Mouse (Mus musculus) testis, postnatal 14 days (tissue): Measurements from ENCODE around the gene Dgki.

Experiments used
- DNase-seq: peaks from one replicate; pipeline ENCODE4 v3.0.0; 2021; ENCODE audit warnings: low spot score

The Dgki gene

DNA sequence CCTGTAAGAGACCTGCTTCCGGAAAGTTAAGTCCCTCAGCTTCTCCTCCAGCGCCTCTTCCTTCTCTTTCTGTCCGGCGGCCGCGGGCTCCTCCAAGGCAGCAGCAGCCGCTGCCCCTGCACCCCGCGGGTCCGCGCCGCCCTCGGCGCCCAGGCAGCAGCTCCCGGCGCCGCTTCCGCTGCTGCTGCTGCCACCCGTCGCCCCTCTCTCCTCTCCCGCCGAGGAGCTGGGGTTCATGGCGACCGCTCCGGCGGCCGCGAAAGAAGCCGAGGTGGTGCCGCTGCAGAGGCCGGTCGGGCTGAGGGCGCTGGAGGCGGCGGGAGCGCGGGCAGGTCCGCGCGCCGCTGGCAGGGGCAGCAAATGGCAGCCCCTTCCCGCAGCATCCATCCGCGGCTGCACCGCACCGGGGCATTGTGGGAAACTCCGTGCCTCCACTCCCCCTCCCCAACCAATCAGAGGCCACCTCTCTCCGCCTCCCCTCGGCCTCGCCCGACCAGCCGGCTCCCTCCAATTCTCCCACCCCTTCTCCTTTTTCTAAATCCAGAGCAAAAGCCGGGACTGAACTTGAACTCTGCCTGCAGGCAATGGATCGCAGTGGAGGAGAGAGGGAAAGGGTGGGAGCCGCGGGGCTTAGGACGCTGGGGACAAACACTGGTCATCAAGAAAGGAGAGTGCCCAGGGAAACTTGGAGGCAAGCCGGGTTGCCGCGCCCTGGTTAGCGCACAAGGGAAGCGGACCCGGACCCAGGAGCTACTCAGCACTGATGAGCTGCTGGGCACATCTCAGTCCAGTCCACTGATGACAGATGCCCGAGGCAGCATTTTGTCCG is at the start of gene Dgki:
Gene Dgki (minus strand): TSS at position 623 of the 829 bp plus-strand sequence.
- DNase-seq = peak; percentile 62

- no peak for DNase-seq
These were observed 47.6 kb upstream of the Dgki start for GRCm38 (mm10) chr6:37347606-37348005.

DNA sequence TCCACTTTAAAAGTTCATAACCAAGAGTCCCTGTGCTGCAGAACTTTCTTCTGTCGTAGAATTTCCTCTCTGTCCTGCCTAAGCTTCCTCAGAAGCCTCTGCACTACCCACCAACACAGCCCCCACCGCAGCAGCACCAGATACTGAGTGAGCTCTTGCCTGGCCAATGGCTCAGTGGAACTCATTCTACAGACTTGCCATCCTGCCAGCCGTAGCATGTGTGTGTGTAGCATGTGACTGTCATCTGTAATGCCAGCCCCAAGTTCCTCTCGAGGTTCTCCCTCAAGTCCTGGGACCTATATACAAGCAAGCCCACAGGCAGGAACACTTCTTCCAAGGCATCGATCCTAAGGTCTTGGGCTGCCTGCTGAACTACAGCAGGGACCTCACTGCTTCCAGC is 38.1 kb upstream of the Dgki start:
- DNase-seq = no peak

GRCm38 (mm10) chr6:37336831-37337260 is 36.9 kb upstream of the Dgki start:
- DNase-seq = no peak

GRCm38 (mm10) chr6:37336381-37336780 is 36.4 kb upstream of the Dgki start:
- no peak for DNase-seq

GRCm38 (mm10) chr6:37332846-37333245 is 32.9 kb upstream of the Dgki start:
- DNase-seq = no peak

GRCm38 (mm10) chr6:37329901-37330864 is 30.2 kb upstream of the Dgki start:
- DNase-seq = no peak

- DNase-seq = no peak
These were observed 29.4 kb upstream of the Dgki start for GRCm38 (mm10) chr6:37329376-37329775.

GRCm38 (mm10) chr6:37328671-37329070 is 28.7 kb upstream of the Dgki start:
- no peak for DNase-seq

GRCm38 (mm10) chr6:37327519-37327918 is 27.5 kb upstream of the Dgki start:
- DNase-seq = no peak

GRCm38 (mm10) chr6:37326603-37326955 is 26.6 kb upstream of the Dgki start:
- DNase-seq = no peak

- no peak for DNase-seq
These were observed 26.1 kb upstream of the Dgki start for GRCm38 (mm10) chr6:37325906-37326602.

DNA sequence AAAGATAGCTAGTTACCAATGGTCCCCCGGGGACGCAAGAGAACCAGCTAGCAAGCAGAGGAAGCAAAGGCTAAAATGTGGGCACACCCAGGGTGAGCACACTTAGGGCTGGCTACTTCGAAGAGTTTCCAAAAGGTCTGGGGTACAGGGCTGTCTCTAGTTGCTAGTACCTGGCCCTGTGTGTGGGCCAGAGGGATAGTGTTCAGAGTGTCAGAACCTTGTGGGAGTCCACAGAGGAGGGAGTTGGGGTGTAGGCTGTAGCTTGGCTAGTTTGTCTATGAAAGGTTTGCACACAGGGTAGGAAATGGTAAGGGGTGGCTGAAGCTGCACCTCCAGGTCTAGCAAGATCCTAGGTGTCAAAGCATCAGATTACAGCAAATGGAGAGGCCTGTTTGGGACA is 25.1 kb upstream of the Dgki start:
- DNase-seq = no peak

DNA sequence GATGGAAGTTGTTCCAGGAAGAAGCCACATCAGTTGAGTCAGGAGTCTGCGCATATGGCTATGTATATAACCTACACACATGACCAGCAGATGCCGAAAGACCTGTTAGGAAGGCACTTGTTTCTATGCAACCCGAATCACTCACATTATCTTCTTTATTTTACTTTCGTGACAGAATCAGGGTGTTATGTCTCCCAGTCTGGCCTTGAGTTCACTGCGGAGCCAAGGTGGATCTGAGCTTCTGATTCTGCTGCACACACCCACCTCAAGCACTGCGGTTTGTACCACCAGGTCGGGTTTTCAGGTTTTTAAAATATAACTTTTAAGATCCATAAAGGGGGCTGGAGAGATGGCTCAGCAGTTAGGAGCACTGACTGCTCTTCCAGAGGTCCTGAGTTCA is 22.7 kb upstream of the Dgki start:
- DNase-seq = no peak

GRCm38 (mm10) chr6:37322088-37322487 is 22.1 kb upstream of the Dgki start:
- DNase-seq = no peak

GRCm38 (mm10) chr6:37317904-37318303 is 17.9 kb upstream of the Dgki start:
- DNase-seq = no peak

- no peak for DNase-seq
These were observed 15.5 kb upstream of the Dgki start for GRCm38 (mm10) chr6:37315440-37315839.

DNA sequence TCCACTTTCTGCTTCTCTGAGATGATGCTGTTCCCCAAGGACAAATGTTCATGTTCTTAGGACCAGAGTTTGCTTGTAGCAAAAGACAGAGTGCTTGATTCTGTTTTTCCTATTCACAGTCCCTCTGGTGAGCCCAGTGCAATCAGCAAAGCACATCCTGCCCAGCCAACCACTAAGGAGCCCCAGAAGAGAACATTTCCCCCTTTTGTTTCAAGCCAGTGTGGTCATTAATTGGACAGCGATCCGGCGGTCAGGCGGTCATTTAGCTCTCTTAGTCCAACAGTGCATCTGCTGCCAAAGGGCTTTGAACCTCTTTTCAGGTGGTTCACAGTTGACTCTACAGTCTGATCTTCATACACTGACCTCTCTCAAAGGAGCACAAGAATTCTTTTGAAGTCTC is 10.6 kb upstream of the Dgki start:
- DNase-seq = no peak

- no peak for DNase-seq
These were observed 6.6 kb upstream of the Dgki start for GRCm38 (mm10) chr6:37306616-37307015.

DNA sequence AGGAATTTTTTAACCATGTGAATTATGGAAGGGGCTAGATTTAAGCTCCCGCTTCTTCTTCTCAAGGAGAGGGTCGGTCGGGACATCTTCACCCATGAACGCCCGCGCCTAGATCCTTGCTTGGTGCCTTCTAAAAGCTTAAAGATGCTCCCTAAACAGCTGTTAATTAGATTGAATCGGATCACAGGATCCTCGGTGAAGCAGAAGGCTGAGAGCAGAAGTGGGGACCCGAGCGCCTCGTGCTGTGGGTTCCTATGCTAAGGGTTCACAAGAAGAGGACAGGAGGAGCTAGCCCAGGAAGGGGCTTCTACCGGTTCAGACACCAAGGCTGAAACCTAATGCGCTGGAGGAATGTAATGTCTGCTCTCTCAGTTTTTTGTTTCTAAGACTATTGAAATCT is 508 bp upstream of the Dgki start:
- no peak for DNase-seq

DNA sequence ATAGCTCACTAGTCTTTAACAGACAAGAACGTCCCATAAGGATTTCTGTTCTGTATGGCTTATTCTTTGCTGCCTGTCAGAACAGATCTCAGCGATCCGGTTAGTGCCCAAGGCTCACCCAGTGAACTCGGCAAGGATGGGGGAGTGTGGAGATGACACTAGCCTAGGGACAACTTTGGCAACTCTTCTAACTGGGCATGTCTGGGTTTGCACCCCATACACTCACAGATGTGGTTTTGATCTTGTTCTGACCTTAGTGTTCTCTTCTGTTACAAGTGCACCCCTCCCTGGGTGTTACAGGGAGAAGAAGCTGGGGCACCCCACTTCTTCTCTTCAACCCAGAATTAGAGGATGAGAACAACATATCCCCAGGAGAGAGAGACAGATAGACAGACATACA is 1.0 kb downstream of the Dgki start:
- DNase-seq = no peak

DNA sequence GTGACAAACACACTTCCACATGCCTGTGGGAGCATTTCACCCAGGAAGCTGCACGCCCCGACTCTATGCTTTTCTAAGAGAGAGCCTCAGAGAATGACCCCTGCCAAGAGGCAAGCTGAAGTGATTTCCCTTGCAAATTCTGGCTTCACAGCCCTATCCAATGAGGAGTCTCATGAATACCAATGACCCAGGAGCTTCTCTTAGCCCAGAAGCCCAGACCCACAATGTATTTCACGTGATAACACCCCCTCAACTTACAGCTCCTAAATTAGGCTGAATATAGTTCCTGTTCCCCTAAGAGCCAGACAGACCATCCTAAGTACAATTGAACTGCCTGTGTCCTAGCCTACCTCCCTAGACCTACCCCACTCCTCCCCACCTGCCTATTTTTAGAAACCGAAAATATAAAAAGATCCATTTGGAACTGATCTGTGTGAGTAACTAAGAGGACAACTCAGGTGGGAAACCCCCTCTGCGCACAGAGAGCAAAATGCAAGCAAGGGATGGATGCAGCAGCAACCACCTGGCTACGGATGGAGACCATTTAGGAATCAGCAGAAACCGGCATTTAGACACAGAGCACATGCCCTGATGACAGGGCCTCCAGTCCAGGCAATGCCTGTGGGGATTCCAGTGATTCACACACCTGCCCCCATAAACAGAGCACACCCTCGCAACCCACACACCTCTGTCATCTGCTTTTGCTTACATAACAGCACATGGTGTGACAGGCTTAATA is 2.1 kb downstream of the Dgki start:
- no peak for DNase-seq
